Mouse (Mus musculus) heart, postnatal 14 days (tissue): Measurements from ENCODE around the gene Atp1b1. TPM values are rescaled to one million over a fixed set of nuclear protein-coding genes. Genes with fewer than 3 reads are reported as not detected.
A peak's percentile ranks its signal among the peaks of the same experiment; 100 is the strongest.

Experiments
- DNase-seq, 2 experiments: peaks; one replicate each; pipeline ENCODE4 v3.0.0; 2021 to 2022
- intact Hi-C: fragments of 180-260 bp; cut with DNase I; formaldehyde crosslinking; loops from one replicate; pipeline ENCODE4 v1.15.1; 2025
- total RNA-seq, 2 experiments: library from RNA; stranded (reverse); gene quantifications; 2 replicates each; pipeline ENCODE4 v1.2.3; 2021

The Atp1b1 gene
- total RNA-seq, 2 experiments from 2014 or later = 452 to 466 TPM

GRCm38 (mm10) chr1:164408655-164409054 lies 49.5 kb downstream of the Atp1b1 start:
- no peak for DNase-seq
- intact Hi-C loops = no loop called here

- DNase-seq = no peak
- intact Hi-C loops = no loop called here
Observed at GRCm38 (mm10) chr1:164406506-164406905, 51.6 kb downstream of the Atp1b1 start.

- intact Hi-C loops = no loop called here
- DNase-seq = peak in 1 of 2 experiments; percentile 17
Observed at GRCm38 (mm10) chr1:164405385-164405802, 52.8 kb downstream of the Atp1b1 start.

DNA sequence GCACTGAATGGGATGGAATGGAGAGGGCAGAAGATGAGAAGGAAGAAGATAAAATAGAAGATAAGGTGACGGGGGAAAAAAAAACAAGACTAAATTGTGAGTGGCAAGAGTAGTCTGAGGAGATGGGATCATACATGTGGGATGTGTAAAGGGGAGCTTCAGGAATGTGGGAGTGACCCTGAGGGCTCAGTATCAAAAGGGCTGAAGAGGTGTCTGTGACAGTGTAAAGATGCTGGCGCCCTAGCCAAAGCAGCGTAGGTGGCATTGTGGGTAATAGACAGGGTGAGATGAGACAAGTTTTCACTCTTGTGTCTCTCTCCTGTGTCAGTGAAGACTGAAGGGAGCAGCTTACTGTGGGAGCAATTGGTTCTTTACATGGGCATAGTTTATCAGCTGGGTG lies 58.6 kb downstream of the Atp1b1 start:
- no peak for DNase-seq
- intact Hi-C loops = no loop called here

GRCm38 (mm10) chr1:164397672-164398071 lies 60.5 kb downstream of the Atp1b1 start:
- intact Hi-C loops = no loop called here
- DNase-seq = no peak

DNA sequence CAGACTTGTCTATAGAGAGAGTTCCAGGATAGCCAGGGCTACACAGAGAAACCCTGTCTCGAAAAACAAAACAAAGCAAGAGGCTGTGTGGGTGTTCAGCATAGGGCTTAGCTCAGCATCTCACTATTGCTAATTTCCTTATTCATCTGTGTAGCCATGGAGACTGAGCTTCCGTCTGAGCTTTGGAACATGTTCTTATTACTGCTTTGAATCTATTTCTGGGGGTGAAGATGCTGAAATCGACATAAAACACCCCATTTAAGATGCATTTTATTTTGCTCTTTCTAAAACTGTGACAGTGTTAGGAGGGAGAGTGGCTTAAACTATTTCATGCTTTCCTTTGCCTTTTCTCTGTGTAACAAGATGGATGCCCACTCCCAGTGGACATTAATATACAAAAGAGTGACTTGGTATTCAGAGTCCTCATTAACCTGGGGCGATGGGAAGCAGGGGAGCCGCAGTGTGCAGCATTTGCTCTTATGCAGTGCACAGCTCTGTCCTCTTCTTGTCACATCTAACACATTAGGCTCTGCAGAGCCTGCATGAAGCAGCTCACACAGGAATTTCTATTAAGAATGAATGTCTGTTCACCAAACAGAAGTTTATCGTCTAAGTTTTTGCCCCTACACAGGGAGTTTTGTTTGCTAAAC lies 62.9 kb downstream of the Atp1b1 start:
- intact Hi-C loops = no loop called here
- no peak for DNase-seq

- peak; percentile 10 to 20 for DNase-seq
Observed at GRCm38 (mm10) chr1:164392176-164392575, 66.0 kb downstream of the Atp1b1 start.

DNA sequence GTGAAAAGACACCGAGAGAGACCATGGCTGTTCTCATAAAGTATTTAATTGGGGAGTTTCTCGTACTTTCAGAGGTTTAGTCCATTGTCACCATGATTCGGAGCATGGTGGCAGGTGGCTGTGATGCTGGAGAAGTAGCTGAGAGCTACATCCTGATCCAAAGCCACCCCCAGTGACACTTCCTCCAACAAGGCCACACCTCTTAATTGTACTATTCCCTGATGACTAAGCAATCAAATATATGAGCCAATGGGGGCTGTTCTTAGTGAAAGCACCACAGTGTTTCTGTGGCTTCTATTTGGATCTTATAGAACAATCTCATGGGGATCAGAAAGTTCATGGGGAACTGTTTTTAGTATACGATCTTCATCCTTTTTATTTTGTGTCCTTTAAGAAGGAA lies 68.4 kb downstream of the Atp1b1 start:
- intact Hi-C loops = no loop called here
- DNase-seq = no peak

More at GRCm38 (mm10) chr1:164392176-164392575, 66.0 kb downstream of the Atp1b1 start:
- intact Hi-C loops = no loop called here

Other genes starting within 250 kb of the Atp1b1 start
- 1 to 10 TPM; 6.5 to 7.2 TPM for gene Slc19a2, start 209.3 kb downstream of the Atp1b1 start, total RNA-seq
- 1 to 10 TPM; 5.9 to 7.4 TPM for gene Ccdc181, start 182.8 kb downstream of the Atp1b1 start, total RNA-seq
- gene Nme7, start 154.2 kb downstream of the Atp1b1 start, total RNA-seq = 1 to 10 TPM; 4.0 to 4.8 TPM
- 10 to 100 TPM; 23.0 to 27.3 TPM for gene Blzf1, start 150.9 kb downstream of the Atp1b1 start, total RNA-seq